9 mouse cellular contexts compared by ENCODE assay signal in the genomic region with DNA sequence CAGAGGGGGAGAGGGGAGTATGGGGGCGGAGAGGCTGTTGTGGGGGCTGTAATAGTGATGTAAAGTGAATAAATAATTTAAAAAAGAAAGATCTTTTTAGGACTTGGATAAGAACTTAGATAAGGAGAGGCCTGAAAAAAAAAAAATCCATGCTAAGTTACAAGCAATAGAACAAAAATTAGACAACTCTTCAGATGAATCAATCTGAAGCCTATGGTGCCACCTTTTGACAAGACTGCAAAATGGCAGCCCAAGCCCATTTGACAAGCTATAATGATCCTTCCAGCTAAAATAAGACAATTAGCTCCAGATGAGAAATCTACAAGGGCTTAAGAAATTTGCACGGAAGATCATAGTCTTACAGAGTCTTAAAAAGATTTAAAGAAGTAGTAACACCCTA. TPM values are rescaled to one million over a fixed set of nuclear protein-coding genes. Genes with fewer than 3 reads are reported as not detected.
A peak's percentile ranks its signal among the peaks of the same experiment; 100 is the strongest.
DNase-seq lines count a peak whose midpoint lies in the region; ATAC-seq and TF ChIP-seq lines count a peak whose summit lies in the region.
"Had no signal": no experiment of that assay in that cellular context is flagged by ENCODE, and none has a peak within 500 bp of the region (broad histone marks: within the 10 kb centered on the region; RNA-seq: fewer than 3 reads in every experiment).

No protein-coding gene starts in this region.

- no peaks in the 10 kb centered on the region for H3K79me2 ChIP-seq in heart, adult 2 months (replicated peaks; ENCODE audit: control insufficient read depth, insufficient read depth, low read length)

- TF ChIP-seq EP300 in heart, adult 2 months (IDR thresholded peaks at IDR 0.05; ENCODE audit: insufficient read depth, low read depth, low read length): no peak
- no peak for TF ChIP-seq EP300 in stomach, postnatal 0 days (optimal IDR thresholded peaks at IDR 0.05)

- intact Hi-C loops in heart, adult 2 months (cut with DNase I): loop anchor here (1.0 to 10.0 kb wide), 4 partner anchors 154 to 371 kb away; no protein-coding TSS in a partner anchor

- WGBS in heart, adult 2 months: 71% methylated on average over 2 of the region's 2 CpGs
- 79% methylated on average over 2 of the region's 2 CpGs for WGBS in heart, embryonic 10.5 days
- WGBS in stomach, postnatal 0 days: 65% methylated on average over 2 of the region's 2 CpGs

- H3K9me3 ChIP-seq in heart, embryonic 10.5 days: no peaks in the 10 kb centered on the region
- no peaks in the 10 kb centered on the region for H3K9me3 ChIP-seq in stomach, postnatal 0 days (ENCODE audit: control insufficient read depth, low read length)

- no peak overlapping the region for H3K27ac ChIP-seq in heart, adult 2 months
- H3K27ac ChIP-seq in heart, embryonic 10.5 days: no peak overlapping the region
- H3K27ac ChIP-seq in stomach, postnatal 0 days (replicated peaks): no peak overlapping the region

- peak; percentile 82 for TF ChIP-seq CTCF in heart, adult 2 months (IDR thresholded peaks at IDR 0.05)
- TF ChIP-seq CTCF in stomach, postnatal 0 days (IDR thresholded peaks at IDR 0.05; ENCODE audit: low read depth): peak; percentile 59

- peak in 1 of 2 experiments; percentile 8 for DNase-seq in heart, adult 2 months
- DNase-seq in heart, embryonic 10.5 days (ENCODE audit: low spot score): no peak
- peak; percentile 11 for DNase-seq in right cerebral cortex, adult 18-20 months
- DNase-seq in right cerebral cortex, postnatal 36 days (ENCODE audit: low spot score in 2 of 2): no peak
- DNase-seq in layer of hippocampus, adult 18-20 months (ENCODE audit: low spot score in 2 of 2): peak; percentile 6 to 56
- no peak for DNase-seq in stomach, postnatal 0 days (ENCODE audit: low spot score)
- DNase-seq in natural killer cell, adult 2 months (ENCODE audit: low spot score in 2 of 2): no peak
- DNase-seq in yolk sac, embryonic 10.5 days (ENCODE audit: low spot score): no peak

- no peaks in the 10 kb centered on the region for H3K27me3 ChIP-seq in heart, adult 2 months (ENCODE audit: control insufficient read depth, insufficient read depth, low read length)
- no peaks in the 10 kb centered on the region for H3K27me3 ChIP-seq in heart, embryonic 10.5 days (ENCODE audit: insufficient read depth, poor library complexity, severe bottlenecking)
- no peaks in the 10 kb centered on the region for H3K27me3 ChIP-seq in stomach, postnatal 0 days (ENCODE audit: control insufficient read depth, insufficient read depth, low read length)

- no peak overlapping the region for H3K9ac ChIP-seq in heart, adult 2 months (ENCODE audit: low read depth, low read length)
- H3K9ac ChIP-seq in stomach, postnatal 0 days (ENCODE audit: low read length): no peak overlapping the region

- no peaks in the 10 kb centered on the region for H3K4me1 ChIP-seq in heart, adult 2 months (ENCODE audit: control insufficient read depth, insufficient read depth, low read length)
- no peaks in the 10 kb centered on the region for H3K4me1 ChIP-seq in heart, embryonic 10.5 days
- no peaks in the 10 kb centered on the region for H3K4me1 ChIP-seq in stomach, postnatal 0 days (replicated peaks; ENCODE audit: control insufficient read depth, insufficient read depth)

- TF ChIP-seq POLR2A in heart, adult 2 months (IDR thresholded peaks at IDR 0.05; ENCODE audit: insufficient read depth, low read depth, low read length): no peak

- no peaks in the 10 kb centered on the region for H3K36me3 ChIP-seq in heart, adult 2 months (ENCODE audit: control insufficient read depth, insufficient read depth, low read length)
- H3K36me3 ChIP-seq in heart, embryonic 10.5 days: no peaks in the 10 kb centered on the region
- no peaks in the 10 kb centered on the region for H3K36me3 ChIP-seq in stomach, postnatal 0 days (ENCODE audit: control insufficient read depth, insufficient read depth, low read length)

- no peak for ATAC-seq in stomach, postnatal 0 days (ENCODE audit: low FRiP score, low TSS enrichment)

- no peak overlapping the region for H3K4me3 ChIP-seq in heart, adult 2 months
- no peak overlapping the region for H3K4me3 ChIP-seq in heart, embryonic 10.5 days
- H3K4me3 ChIP-seq in stomach, postnatal 0 days (ENCODE audit: low read depth, low read length): no peak overlapping the region
- H3K4me3 ChIP-seq: myocyte had no signal

- no peak overlapping the region for H3K4me2 ChIP-seq in stomach, postnatal 0 days (replicated peaks; ENCODE audit: low read depth)

RNA-seq across cellular contexts. Expression of gene Lrrc37a, which starts 51.6 kb away (rescaled TPM):
- not detected for total RNA-seq in heart, adult 2 months (2021)
- polyA plus RNA-seq in heart, adult 2 months (2012; rRNA removed): not detected in 2 replicates
- polyA plus RNA-seq in heart, embryonic 10.5 days (2016; fragmentation: Nextera tagmentation; extraction: Ambion mirVana): not detected in 2 replicates
- total RNA-seq in layer of hippocampus, adult 18-20 months (2021): not detected
- polyA plus RNA-seq in stomach, postnatal 0 days (2015; fragmentation: Nextera tagmentation; extraction: Ambion mirVana): not detected in 2 replicates
- polyA plus RNA-seq: myocyte had no signal

Comparison
In these comparisons a context has a peak if more than half of its experiments do, and no peak if none do; other contexts are left out.
1. DNase-seq: peak in right cerebral cortex, adult 18-20 months (single experiment) and layer of hippocampus, adult 18-20 months (2 of 2); none in heart, embryonic 10.5 days (single experiment), right cerebral cortex, postnatal 36 days (0 of 2), stomach, postnatal 0 days (single experiment), natural killer cell, adult 2 months (0 of 2) and yolk sac, embryonic 10.5 days (single experiment).